8 mouse cellular contexts compared by ENCODE assay signal in genomic region chr17:46436672-46437366, GRCm38 (mm10). TPM values are rescaled to one million over a fixed set of nuclear protein-coding genes. Genes with fewer than 3 reads are reported as not detected.
DNase-seq lines count a peak whose midpoint lies in the region; ATAC-seq and TF ChIP-seq lines count a peak whose summit lies in the region.

No protein-coding gene starts in this region.

- H3K4me1 ChIP-seq in liver, embryonic 14.5 days (replicated peaks; ENCODE audit: control insufficient read depth in 2 of 2, insufficient read depth in 2 of 2, low read length in 1 of 2) = no peaks in the 10 kb centered on the region
- H3K4me1 ChIP-seq in liver, embryonic 12.5 days = peaks cover 5% of the 10 kb centered on the region; the same call in 1 of the 2 replicates
- H3K4me1 ChIP-seq in intestine, embryonic 15.5 days (replicated peaks) = 0 out of 2 replicates have a peak, but pooled peaks cover 3% of the 10 kb centered on the region
- H3K4me1 ChIP-seq in midbrain, embryonic 13.5 days (replicated peaks) = peaks cover 15% of the 10 kb centered on the region

- H3K9me3 ChIP-seq in liver, embryonic 14.5 days (ENCODE audit: control insufficient read depth, low read length) = no peaks in the 10 kb centered on the region
- H3K9me3 ChIP-seq in liver, embryonic 12.5 days (replicated peaks) = no peaks in the 10 kb centered on the region
- no peaks in the 10 kb centered on the region for H3K9me3 ChIP-seq in intestine, embryonic 15.5 days
- no peaks in the 10 kb centered on the region for H3K9me3 ChIP-seq in midbrain, embryonic 13.5 days

- H3K4me3 ChIP-seq in liver, embryonic 14.5 days (ENCODE audit: insufficient read depth in 1 of 2, low read depth in 2 of 2, low read length in 2 of 2) = no peak overlapping the region
- H3K4me3 ChIP-seq in liver, embryonic 12.5 days = no peak overlapping the region
- H3K4me3 ChIP-seq in intestine, embryonic 15.5 days (replicated peaks) = no peak overlapping the region
- no peak overlapping the region for H3K4me3 ChIP-seq in midbrain, embryonic 13.5 days (replicated peaks)

- no peak overlapping the region for H3K27ac ChIP-seq in liver, embryonic 14.5 days
- H3K27ac ChIP-seq in liver, embryonic 12.5 days = no peak overlapping the region
- no peak overlapping the region for H3K27ac ChIP-seq in intestine, embryonic 15.5 days
- no peak overlapping the region for H3K27ac ChIP-seq in midbrain, embryonic 13.5 days

- TF ChIP-seq CTCF in liver, embryonic 14.5 days (IDR thresholded peaks at IDR 0.05; ENCODE audit: low read depth) = peak; percentile 65

- DNase-seq in liver, embryonic 14.5 days (ENCODE audit: low read depth in 3 of 3, low spot score in 3 of 3) = no peak
- DNase-seq in brain, adult 2 months (ENCODE audit: low read depth, low spot score) = peak; percentile 59
- DNase-seq in layer of hippocampus, adult 9-11 months = no peak
- DNase-seq in spleen, postnatal 14 days (ENCODE audit: low spot score in 2 of 2) = no peak

- H3K27me3 ChIP-seq in liver, embryonic 14.5 days (ENCODE audit: control insufficient read depth, insufficient read depth, low read length) = no peaks in the 10 kb centered on the region
- H3K27me3 ChIP-seq in liver, embryonic 12.5 days (replicated peaks) = peaks cover 75% of the 10 kb centered on the region
- H3K27me3 ChIP-seq in intestine, embryonic 15.5 days (replicated peaks) = peaks cover 9% of the 10 kb centered on the region; the same call in 1 of the 2 replicates
- peaks cover 12% of the 10 kb centered on the region; the same call in 1 of the 2 replicates for H3K27me3 ChIP-seq in midbrain, embryonic 13.5 days

- no peaks in the 10 kb centered on the region for H3K36me3 ChIP-seq in liver, embryonic 14.5 days (replicated peaks; ENCODE audit: control insufficient read depth, insufficient read depth, low read depth)
- H3K36me3 ChIP-seq in liver, embryonic 12.5 days = no peaks in the 10 kb centered on the region
- no peaks in the 10 kb centered on the region for H3K36me3 ChIP-seq in intestine, embryonic 15.5 days
- H3K36me3 ChIP-seq in midbrain, embryonic 13.5 days = no peaks in the 10 kb centered on the region

- ATAC-seq in liver, embryonic 14.5 days (ENCODE audit: insufficient read depth) = no peak
- no peak for ATAC-seq in liver, embryonic 12.5 days
- ATAC-seq in erythroid progenitor cell, adult 5-6 weeks (replicated peaks; ENCODE audit: low FRiP score, poor library complexity, severe bottlenecking) = 0 out of 2 replicates have a peak, but pooled peaks have one; percentile 14
- ATAC-seq in intestine, embryonic 15.5 days = peak; percentile 58; the same call in 1 of the 2 replicates
- peak; percentile 81 for ATAC-seq in midbrain, embryonic 13.5 days

- H3K4me2 ChIP-seq in liver, embryonic 14.5 days (ENCODE audit: low read depth) = no peak overlapping the region
- no peak overlapping the region for H3K4me2 ChIP-seq in liver, embryonic 12.5 days
- H3K4me2 ChIP-seq in intestine, embryonic 15.5 days (replicated peaks) = no peak overlapping the region
- no peak overlapping the region for H3K4me2 ChIP-seq in midbrain, embryonic 13.5 days (replicated peaks)

- WGBS in liver, embryonic 14.5 days (ENCODE audit: insufficient replicate concordance) = 30% methylated on average over 23 of the region's 23 CpGs
- 22% methylated on average over 23 of the region's 23 CpGs for WGBS in liver, embryonic 12.5 days (ENCODE audit: insufficient replicate concordance)
- WGBS in intestine, embryonic 15.5 days = 26% methylated on average over 23 of the region's 23 CpGs
- 31% methylated on average over 23 of the region's 23 CpGs for WGBS in midbrain, embryonic 13.5 days

- no peak overlapping the region for H3K9ac ChIP-seq in liver, embryonic 14.5 days (replicated peaks)
- H3K9ac ChIP-seq in liver, embryonic 12.5 days = no peak overlapping the region
- no peak overlapping the region for H3K9ac ChIP-seq in intestine, embryonic 15.5 days
- no peak overlapping the region; the same call in 1 of the 2 replicates for H3K9ac ChIP-seq in midbrain, embryonic 13.5 days (replicated peaks)

- no peak for TF ChIP-seq EP300 in liver, embryonic 14.5 days (IDR thresholded peaks at IDR 0.05; ENCODE audit: low read depth)

RNA-seq across cellular contexts. Expression of gene Slc22a7, which starts 1.4 kb away (rescaled TPM):
- 0.03 and 0.04 TPM in 2 replicates for polyA plus RNA-seq in liver, embryonic 14.5 days (2012; rRNA removed)
- polyA plus RNA-seq in liver, embryonic 14.5 days (2014; fragmentation: Nextera tagmentation; extraction: Ambion mirVana) = 0.09 TPM in 1 of 2 replicates, not detected in the other
- polyA plus RNA-seq in liver, embryonic 12.5 days (2016; fragmentation: Nextera tagmentation; extraction: Ambion mirVana) = not detected in 2 replicates
- not detected in 2 replicates for total RNA-seq in erythroid progenitor cell, adult 5-6 weeks (2015; ENCODE audit: low replicate concordance)
- total RNA-seq in erythroid progenitor cell, adult 5-6 weeks (2017; ENCODE audit: low replicate concordance) = not detected in 2 replicates
- not detected in 2 replicates for polyA plus RNA-seq in intestine, embryonic 15.5 days (2015; fragmentation: Nextera tagmentation; extraction: Ambion mirVana)
- polyA plus RNA-seq in midbrain, embryonic 13.5 days (2015; fragmentation: Nextera tagmentation; extraction: Ambion mirVana) = not detected in 2 replicates

RNA-seq across cellular contexts. Expression of gene Crip3, which starts 8.1 kb away (rescaled TPM):
- polyA plus RNA-seq in liver, embryonic 14.5 days (2012; rRNA removed) = 0.05 TPM in 1 of 2 replicates, not detected in the other
- polyA plus RNA-seq in liver, embryonic 14.5 days (2014; fragmentation: Nextera tagmentation; extraction: Ambion mirVana) = not detected in 2 replicates
- polyA plus RNA-seq in liver, embryonic 12.5 days (2016; fragmentation: Nextera tagmentation; extraction: Ambion mirVana) = 0.25 TPM in 1 of 2 replicates, not detected in the other
- total RNA-seq in erythroid progenitor cell, adult 5-6 weeks (2015; ENCODE audit: low replicate concordance) = not detected in 2 replicates
- not detected in 2 replicates for total RNA-seq in erythroid progenitor cell, adult 5-6 weeks (2017; ENCODE audit: low replicate concordance)
- polyA plus RNA-seq in intestine, embryonic 15.5 days (2015; fragmentation: Nextera tagmentation; extraction: Ambion mirVana) = 0.92 TPM in 1 of 2 replicates, not detected in the other
- 2.1 TPM in 2 replicates for polyA plus RNA-seq in midbrain, embryonic 13.5 days (2015; fragmentation: Nextera tagmentation; extraction: Ambion mirVana)

RNA-seq across cellular contexts. Expression of gene Ttbk1, which starts 50.7 kb away (rescaled TPM):
- 0.02 and 0.04 TPM in 2 replicates for polyA plus RNA-seq in liver, embryonic 14.5 days (2012; rRNA removed)
- not detected in 2 replicates for polyA plus RNA-seq in liver, embryonic 14.5 days (2014; fragmentation: Nextera tagmentation; extraction: Ambion mirVana)
- polyA plus RNA-seq in liver, embryonic 12.5 days (2016; fragmentation: Nextera tagmentation; extraction: Ambion mirVana) = 0.02 and 0.11 TPM in 2 replicates
- total RNA-seq in erythroid progenitor cell, adult 5-6 weeks (2015; ENCODE audit: low replicate concordance) = not detected in 2 replicates
- total RNA-seq in erythroid progenitor cell, adult 5-6 weeks (2017; ENCODE audit: low replicate concordance) = not detected in 2 replicates
- 0.24 and 0.26 TPM in 2 replicates for polyA plus RNA-seq in intestine, embryonic 15.5 days (2015; fragmentation: Nextera tagmentation; extraction: Ambion mirVana)
- 4.6 and 5.0 TPM in 2 replicates for polyA plus RNA-seq in midbrain, embryonic 13.5 days (2015; fragmentation: Nextera tagmentation; extraction: Ambion mirVana)

RNA-seq across cellular contexts. Expression of gene Zfp318, which starts 53.3 kb away (rescaled TPM):
- polyA plus RNA-seq in liver, embryonic 14.5 days (2012; rRNA removed) = 1.1 and 2.1 TPM in 2 replicates
- polyA plus RNA-seq in liver, embryonic 14.5 days (2014; fragmentation: Nextera tagmentation; extraction: Ambion mirVana) = 1.5 and 1.9 TPM in 2 replicates
- 4.4 and 4.5 TPM in 2 replicates for polyA plus RNA-seq in liver, embryonic 12.5 days (2016; fragmentation: Nextera tagmentation; extraction: Ambion mirVana)
- total RNA-seq in erythroid progenitor cell, adult 5-6 weeks (2015; ENCODE audit: low replicate concordance) = 0.72 and 8.8 TPM in 2 replicates
- 3.3 and 10.1 TPM in 2 replicates for total RNA-seq in erythroid progenitor cell, adult 5-6 weeks (2017; ENCODE audit: low replicate concordance)
- polyA plus RNA-seq in intestine, embryonic 15.5 days (2015; fragmentation: Nextera tagmentation; extraction: Ambion mirVana) = 6.6 and 7.1 TPM in 2 replicates
- polyA plus RNA-seq in midbrain, embryonic 13.5 days (2015; fragmentation: Nextera tagmentation; extraction: Ambion mirVana) = 14.4 and 16.6 TPM in 2 replicates

RNA-seq across cellular contexts. Expression of gene Dnph1, which starts 59.7 kb away (rescaled TPM):
- polyA plus RNA-seq in liver, embryonic 14.5 days (2012; rRNA removed) = 12.0 and 14.0 TPM in 2 replicates
- polyA plus RNA-seq in liver, embryonic 14.5 days (2014; fragmentation: Nextera tagmentation; extraction: Ambion mirVana) = 20.0 and 24.2 TPM in 2 replicates
- 38.5 and 39.3 TPM in 2 replicates for polyA plus RNA-seq in liver, embryonic 12.5 days (2016; fragmentation: Nextera tagmentation; extraction: Ambion mirVana)
- total RNA-seq in erythroid progenitor cell, adult 5-6 weeks (2015; ENCODE audit: low replicate concordance) = 3.8 and 5.0 TPM in 2 replicates
- 0.64 and 1.9 TPM in 2 replicates for total RNA-seq in erythroid progenitor cell, adult 5-6 weeks (2017; ENCODE audit: low replicate concordance)
- polyA plus RNA-seq in intestine, embryonic 15.5 days (2015; fragmentation: Nextera tagmentation; extraction: Ambion mirVana) = 48.7 and 48.9 TPM in 2 replicates
- polyA plus RNA-seq in midbrain, embryonic 13.5 days (2015; fragmentation: Nextera tagmentation; extraction: Ambion mirVana) = 31.6 and 32.4 TPM in 2 replicates

Comparison
In these comparisons a context has a peak if more than half of its experiments do, and no peak if none do; other contexts are left out.
1. ATAC-seq: peak in erythroid progenitor cell, adult 5-6 weeks (single experiment), intestine, embryonic 15.5 days (single experiment) and midbrain, embryonic 13.5 days (single experiment); none in liver, embryonic 14.5 days (single experiment) and liver, embryonic 12.5 days (single experiment).